Mouse (Mus musculus): ENCODE measurements at regions not wholly inside any gene's neighbourhood (a gene's known extent, or its start where the extent isn't known, plus 50 kb on each side); places are given as distances from the start of the nearest gene placed in this dataset.

GRCm38 (mm10) chr14:15679456-15679855, 240.7 kb upstream of the Lrrc3b start:
- no peak overlapping the region for H3K27ac ChIP-seq (ENCODE audit: low read depth)
- 67% methylated on average over 2 of the region's 2 CpGs for WGBS
- H3K9me3 ChIP-seq (ENCODE audit: low read depth, low read length): no peaks in the 10 kb centered on the region
- no peaks in the 10 kb centered on the region for H3K4me1 ChIP-seq (ENCODE audit: insufficient read depth)
- ATAC-seq (ENCODE audit: insufficient read depth) (no peak), DNase-seq (no peak)
- no peak for TF ChIP-seq CTCF (IDR thresholded peaks at IDR 0.05; ENCODE audit: low read depth)
- no peak overlapping the region for H3K4me2 ChIP-seq
- H3K4me3 ChIP-seq (ENCODE audit: low read depth, low read length): no peak overlapping the region
- no peak overlapping the region for H3K9ac ChIP-seq
- H3K27me3 ChIP-seq (ENCODE audit: insufficient read depth, low read length): no peaks in the 10 kb centered on the region
- H3K36me3 ChIP-seq (ENCODE audit: insufficient read depth): no peaks in the 10 kb centered on the region

DNA sequence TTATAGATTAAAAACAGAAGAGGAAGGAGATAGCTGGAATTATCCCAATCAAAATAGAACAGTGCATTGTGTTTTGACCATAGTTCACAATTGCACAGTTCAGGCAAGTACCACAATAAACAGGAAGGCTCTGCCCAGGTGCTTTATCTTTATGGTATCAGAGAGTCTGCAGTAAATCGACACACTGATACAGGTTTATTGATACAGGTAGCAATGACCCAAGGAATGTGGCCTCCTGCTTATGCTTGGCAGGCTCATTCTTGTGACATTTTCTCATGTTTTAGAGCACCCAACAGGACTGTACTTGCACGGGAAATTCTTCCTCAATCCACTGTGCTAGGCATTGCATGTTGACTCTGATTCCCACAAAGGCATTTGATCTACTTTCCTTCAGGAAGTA, 259.2 kb upstream of the Lrrc3b start:
- Histone ChIP-seq H3K4me2 (no peak overlapping the region), H3K27ac (ENCODE audit: low read depth) (no peak overlapping the region), H3K4me1 (ENCODE audit: insufficient read depth) (no peaks in the 10 kb centered on the region), H3K4me3 (ENCODE audit: low read depth, low read length) (no peak overlapping the region), H3K36me3 (ENCODE audit: insufficient read depth) (no peaks in the 10 kb centered on the region), H3K9ac (no peak overlapping the region), H3K27me3 (ENCODE audit: insufficient read depth, low read length) (no peaks in the 10 kb centered on the region), H3K9me3 (ENCODE audit: low read depth, low read length) (no peaks in the 10 kb centered on the region)
- ATAC-seq (ENCODE audit: insufficient read depth): no peak
- 68% methylated on average over 2 of the region's 2 CpGs for WGBS
- no peak for TF ChIP-seq CTCF (IDR thresholded peaks at IDR 0.05; ENCODE audit: low read depth)
- DNase-seq: no peak

GRCm38 (mm10) chr14:15698607-15699006, 259.8 kb upstream of the Lrrc3b start:
- Histone ChIP-seq H3K9ac (no peak overlapping the region), H3K27ac (ENCODE audit: low read depth) (no peak overlapping the region), H3K4me2 (no peak overlapping the region), H3K4me1 (ENCODE audit: insufficient read depth) (no peaks in the 10 kb centered on the region), H3K27me3 (ENCODE audit: insufficient read depth, low read length) (no peaks in the 10 kb centered on the region), H3K36me3 (ENCODE audit: insufficient read depth) (no peaks in the 10 kb centered on the region), H3K4me3 (ENCODE audit: low read depth, low read length) (no peak overlapping the region), H3K9me3 (ENCODE audit: low read depth, low read length) (no peaks in the 10 kb centered on the region)
- ATAC-seq (ENCODE audit: insufficient read depth) (no peak), DNase-seq (no peak)
- 73% methylated on average over 2 of the region's 2 CpGs for WGBS
- no peak for TF ChIP-seq CTCF (IDR thresholded peaks at IDR 0.05; ENCODE audit: low read depth)

GRCm38 (mm10) chr14:15722135-15722534, 283.3 kb upstream of the Lrrc3b start:
- no peak overlapping the region for H3K4me3 ChIP-seq (ENCODE audit: low read depth, low read length)
- ATAC-seq (ENCODE audit: insufficient read depth): peak; percentile 35; the same call in 1 of the 2 replicates
- no peak for TF ChIP-seq CTCF (IDR thresholded peaks at IDR 0.05; ENCODE audit: low read depth)
- WGBS: 45% methylated on average over 1 of the region's 1 CpGs
- no peaks in the 10 kb centered on the region for H3K4me1 ChIP-seq (ENCODE audit: insufficient read depth)
- no peaks in the 10 kb centered on the region for H3K27me3 ChIP-seq (ENCODE audit: insufficient read depth, low read length)
- no peak overlapping the region for H3K9ac ChIP-seq
- H3K27ac ChIP-seq (ENCODE audit: low read depth): no peak overlapping the region
- peak; percentile 29 for DNase-seq
- no peaks in the 10 kb centered on the region for H3K36me3 ChIP-seq (ENCODE audit: insufficient read depth)
- H3K9me3 ChIP-seq (ENCODE audit: low read depth, low read length): no peaks in the 10 kb centered on the region
- no peak overlapping the region for H3K4me2 ChIP-seq

DNA sequence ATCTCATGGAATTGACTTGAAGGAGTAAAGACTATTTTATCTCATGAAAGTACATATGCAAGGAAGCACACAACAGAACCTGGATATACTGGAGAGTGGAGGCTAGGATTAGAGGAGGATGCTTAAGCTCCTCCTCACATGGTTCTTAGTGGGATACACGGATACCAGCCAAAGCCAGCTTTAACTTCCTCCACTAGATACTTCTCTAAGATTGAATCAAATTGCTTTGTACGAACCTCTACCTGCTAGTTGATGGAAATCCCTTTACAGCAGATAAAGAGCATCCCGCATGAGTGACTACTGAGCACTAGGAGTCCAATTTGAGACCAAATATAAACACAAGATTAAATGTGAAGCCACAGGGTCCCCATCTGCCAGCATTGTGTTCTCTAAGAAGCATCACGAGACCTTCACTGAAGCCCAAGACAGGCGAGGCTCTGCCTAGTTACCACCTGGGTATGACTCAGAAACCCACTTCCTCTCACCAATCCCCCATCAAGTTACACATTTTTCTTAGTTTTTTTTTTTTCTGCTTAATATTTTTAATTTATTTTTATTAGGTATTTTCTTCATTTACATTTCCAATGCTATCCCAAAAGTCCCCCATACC, 307.9 kb upstream of the Lrrc3b start:
- H3K27ac ChIP-seq (ENCODE audit: low read depth): no peak overlapping the region
- TF ChIP-seq CTCF (IDR thresholded peaks at IDR 0.05; ENCODE audit: low read depth): no peak
- DNase-seq (no peak), ATAC-seq (ENCODE audit: insufficient read depth) (no peak)
- H3K27me3 ChIP-seq (ENCODE audit: insufficient read depth, low read length): no peaks in the 10 kb centered on the region
- no peak overlapping the region for H3K9ac ChIP-seq
- H3K4me3 ChIP-seq (ENCODE audit: low read depth, low read length): no peak overlapping the region
- 69% methylated on average over 5 of the region's 5 CpGs for whole genome bisulfite sequencing
- H3K4me2 ChIP-seq: no peak overlapping the region
- no peaks in the 10 kb centered on the region for H3K36me3 ChIP-seq (ENCODE audit: insufficient read depth)
- H3K4me1 ChIP-seq (ENCODE audit: insufficient read depth): no peaks in the 10 kb centered on the region
- no peaks in the 10 kb centered on the region for H3K9me3 ChIP-seq (ENCODE audit: low read depth, low read length)

DNA sequence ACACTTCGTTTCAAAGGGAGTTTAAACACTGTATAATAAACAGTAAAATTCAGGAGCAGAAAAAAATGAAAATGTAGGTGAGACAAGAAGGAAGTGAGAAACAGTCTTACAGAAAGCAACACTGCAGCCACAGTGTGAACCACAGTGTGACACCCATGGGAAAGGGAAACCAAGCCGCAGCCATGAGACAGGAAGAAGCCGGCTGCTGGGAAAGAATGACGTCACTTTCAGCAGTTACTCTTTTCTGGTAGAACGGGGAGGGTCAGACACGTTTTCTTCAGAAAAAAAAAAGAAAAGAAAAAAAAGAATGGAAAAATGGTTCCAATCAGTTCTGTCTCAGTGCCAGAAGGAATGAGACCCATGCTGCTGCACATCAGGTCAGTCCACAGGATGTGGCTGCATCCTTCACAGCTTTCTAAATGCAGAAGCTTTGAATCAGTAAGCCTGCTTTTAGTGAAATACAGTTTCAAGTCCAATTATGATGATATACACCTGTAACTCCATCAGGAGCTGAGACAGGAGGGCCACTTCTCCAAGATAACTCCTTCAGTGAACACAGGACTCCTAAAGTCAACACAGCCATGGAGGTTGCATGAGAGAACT, 331.2 kb upstream of the Lrrc3b start:
- H3K27me3 ChIP-seq (ENCODE audit: insufficient read depth, low read length): no peaks in the 10 kb centered on the region

GRCm38 (mm10) chr14:15784727-15785126, 345.9 kb upstream of the Lrrc3b start:
- Histone ChIP-seq H3K9ac (no peak overlapping the region), H3K4me3 (ENCODE audit: low read depth, low read length) (no peak overlapping the region), H3K4me1 (ENCODE audit: insufficient read depth) (no peaks in the 10 kb centered on the region), H3K27ac (ENCODE audit: low read depth) (no peak overlapping the region), H3K9me3 (ENCODE audit: low read depth, low read length) (no peaks in the 10 kb centered on the region), H3K4me2 (no peak overlapping the region), H3K27me3 (ENCODE audit: insufficient read depth, low read length) (no peaks in the 10 kb centered on the region), H3K36me3 (ENCODE audit: insufficient read depth) (no peaks in the 10 kb centered on the region)
- DNase-seq (no peak), ATAC-seq (ENCODE audit: insufficient read depth) (no peak)
- no peak for TF ChIP-seq CTCF (IDR thresholded peaks at IDR 0.05; ENCODE audit: low read depth)
- 82% methylated on average over 3 of the region's 3 CpGs for WGBS

More for the DNA sequence above, 331.2 kb upstream of the Lrrc3b start:
- Histone ChIP-seq H3K4me2 (no peak overlapping the region), H3K9me3 (ENCODE audit: low read depth, low read length) (no peaks in the 10 kb centered on the region), H3K27ac (ENCODE audit: low read depth) (no peak overlapping the region), H3K4me1 (ENCODE audit: insufficient read depth) (no peaks in the 10 kb centered on the region), H3K36me3 (ENCODE audit: insufficient read depth) (no peaks in the 10 kb centered on the region), H3K4me3 (ENCODE audit: low read depth, low read length) (no peak overlapping the region), H3K9ac (no peak overlapping the region)
- TF ChIP-seq CTCF (IDR thresholded peaks at IDR 0.05; ENCODE audit: low read depth): no peak
- no peak for ATAC-seq (ENCODE audit: insufficient read depth)
- 59% methylated on average over 6 of the region's 6 CpGs for WGBS
- DNase-seq: no peak
